Mouse (Mus musculus): ENCODE measurements around the gene Dido1. TPM values are rescaled to one million over a fixed set of nuclear protein-coding genes. Genes with fewer than 3 reads are reported as not detected.

Gene Dido1
- polyA plus RNA-seq, 1 experiment from 2014 or later: 37.2 TPM

Other genes with a start within 250 kb of the Dido1 start
- 0.40 and 0.43 TPM in 2 replicates for gene Ntsr1, start 210.0 kb downstream of the Dido1 start, polyA plus RNA-seq (2016; fragmentation: Nextera tagmentation; extraction: Ambion mirVana)
- gene Mrgbp, start 128.7 kb downstream of the Dido1 start, polyA plus RNA-seq (2016; fragmentation: Nextera tagmentation; extraction: Ambion mirVana): 41.7 and 43.3 TPM in 2 replicates
- gene Ogfr, start 120.8 kb downstream of the Dido1 start, polyA plus RNA-seq (2016; fragmentation: Nextera tagmentation; extraction: Ambion mirVana): 96.5 and 96.6 TPM in 2 replicates
- 171 and 195 TPM in 2 replicates for gene Col9a3, start 112.2 kb downstream of the Dido1 start, polyA plus RNA-seq (2016; fragmentation: Nextera tagmentation; extraction: Ambion mirVana)
- gene Tcfl5, start 67.3 kb downstream of the Dido1 start, polyA plus RNA-seq (2016; fragmentation: Nextera tagmentation; extraction: Ambion mirVana): 0.30 and 0.44 TPM in 2 replicates
- gene Gid8, start 118 bp upstream of the Dido1 start, polyA plus RNA-seq (2016; fragmentation: Nextera tagmentation; extraction: Ambion mirVana): 54.8 and 57.3 TPM in 2 replicates
- gene Slc17a9, start 15.3 kb upstream of the Dido1 start, polyA plus RNA-seq (2016; fragmentation: Nextera tagmentation; extraction: Ambion mirVana): 0.53 and 0.80 TPM in 2 replicates
- gene Bhlhe23, start 66.9 kb upstream of the Dido1 start, polyA plus RNA-seq (2016; fragmentation: Nextera tagmentation; extraction: Ambion mirVana): 2.3 and 3.3 TPM in 2 replicates
- 61.0 and 65.0 TPM in 2 replicates for gene Ythdf1, start 210.9 kb upstream of the Dido1 start, polyA plus RNA-seq (2016; fragmentation: Nextera tagmentation; extraction: Ambion mirVana)
- 0.41 TPM in 1 of 2 replicates, not detected in the other for gene Birc7, start 219.0 kb upstream of the Dido1 start, polyA plus RNA-seq (2016; fragmentation: Nextera tagmentation; extraction: Ambion mirVana)
- gene Nkain4, start 244.7 kb upstream of the Dido1 start, polyA plus RNA-seq (2016; fragmentation: Nextera tagmentation; extraction: Ambion mirVana): 81.2 and 86.4 TPM in 2 replicates